7 mouse cellular contexts compared by ENCODE assay signal in genomic region chr7:66831295-66831694, GRCm38 (mm10). TPM values are rescaled to one million over a fixed set of nuclear protein-coding genes. Genes with fewer than 3 reads are reported as not detected.
DNase-seq lines count a peak whose midpoint lies in the region; ATAC-seq and TF ChIP-seq lines count a peak whose summit lies in the region.

No protein-coding gene starts in this region.

- H3K4me1 ChIP-seq in intestine, embryonic 14.5 days (replicated peaks; ENCODE audit: control insufficient read depth, insufficient read depth, low read length), result peaks cover 12% of the 10 kb centered on the region
- no peaks in the 10 kb centered on the region; the same call in 1 of the 2 replicates for H3K4me1 ChIP-seq in intestine, postnatal 0 days (replicated peaks; ENCODE audit: control insufficient read depth, insufficient read depth, low read length)
- H3K4me1 ChIP-seq in heart, embryonic 15.5 days (replicated peaks), result peaks cover 47% of the 10 kb centered on the region
- no peaks in the 10 kb centered on the region for H3K4me1 ChIP-seq in lung, adult 2 months (ENCODE audit: control insufficient read depth, insufficient read depth, low read length)
- no peaks in the 10 kb centered on the region; the same call in 1 of the 2 replicates for H3K4me1 ChIP-seq in hindbrain, embryonic 10.5 days (replicated peaks)

- H3K27ac ChIP-seq in intestine, embryonic 14.5 days (ENCODE audit: low read depth), result peak overlapping the region; percentile 10; the same call in 1 of the 2 replicates
- H3K27ac ChIP-seq in intestine, postnatal 0 days (ENCODE audit: low read depth, low read length), result no peak overlapping the region
- peak overlapping the region; percentile 79 for H3K27ac ChIP-seq in heart, embryonic 15.5 days
- H3K27ac ChIP-seq in hindbrain, embryonic 10.5 days, result no peak overlapping the region

- no peak overlapping the region for H3K9ac ChIP-seq in intestine, embryonic 14.5 days (ENCODE audit: low read length)
- H3K9ac ChIP-seq in intestine, postnatal 0 days (ENCODE audit: low read depth, low read length), result no peak overlapping the region
- H3K9ac ChIP-seq in heart, embryonic 15.5 days, result peak overlapping the region; percentile 16; the same call in 1 of the 2 replicates

- H3K36me3 ChIP-seq in intestine, embryonic 14.5 days (ENCODE audit: control insufficient read depth, insufficient read depth, low read length), result no peaks in the 10 kb centered on the region
- H3K36me3 ChIP-seq in intestine, postnatal 0 days (ENCODE audit: control insufficient read depth, insufficient read depth), result no peaks in the 10 kb centered on the region
- H3K36me3 ChIP-seq in heart, embryonic 15.5 days, result no peaks in the 10 kb centered on the region
- H3K36me3 ChIP-seq in hindbrain, embryonic 10.5 days, result no peaks in the 10 kb centered on the region

- 22% methylated on average over 5 of the region's 5 CpGs for WGBS in intestine, embryonic 14.5 days
- WGBS in intestine, postnatal 0 days, result 43% methylated on average over 5 of the region's 5 CpGs
- 17% methylated on average over 5 of the region's 5 CpGs for WGBS in heart, embryonic 15.5 days
- WGBS in lung, adult 2 months, result 13% methylated on average over 5 of the region's 5 CpGs
- 92% methylated on average over 5 of the region's 5 CpGs for WGBS in hindbrain, embryonic 10.5 days

- no peaks in the 10 kb centered on the region for H3K27me3 ChIP-seq in intestine, embryonic 14.5 days (replicated peaks; ENCODE audit: control insufficient read depth, insufficient read depth, low read length)
- no peaks in the 10 kb centered on the region for H3K27me3 ChIP-seq in intestine, postnatal 0 days (replicated peaks; ENCODE audit: control insufficient read depth, insufficient read depth, low read length)
- H3K27me3 ChIP-seq in heart, embryonic 15.5 days, result no peaks in the 10 kb centered on the region
- H3K27me3 ChIP-seq in hindbrain, embryonic 10.5 days (ENCODE audit: insufficient read depth, poor library complexity, severe bottlenecking), result no peaks in the 10 kb centered on the region

- TF ChIP-seq CTCF in intestine, postnatal 0 days (IDR thresholded peaks at IDR 0.05; ENCODE audit: low read depth), result no peak
- no peak for TF ChIP-seq CTCF in lung, adult 2 months (IDR thresholded peaks at IDR 0.05; ENCODE audit: insufficient read depth, low read length)

- no peak for TF ChIP-seq POLR2A in lung, adult 2 months (IDR thresholded peaks at IDR 0.05; ENCODE audit: borderline replicate concordance, extremely low read depth, low read depth, low read length)

- ATAC-seq in intestine, embryonic 14.5 days (replicated peaks; ENCODE audit: low FRiP score, low TSS enrichment, low read depth), result no peak
- no peak for ATAC-seq in intestine, postnatal 0 days
- ATAC-seq in heart, embryonic 15.5 days (replicated peaks; ENCODE audit: insufficient number of reproducible peaks, insufficient read depth, low FRiP score, low read depth), result no peak
- no peak for ATAC-seq in inflammation-experienced regulatory T-cells, adult 6 months

- H3K4me2 ChIP-seq in intestine, embryonic 14.5 days (ENCODE audit: low read length), result no peak overlapping the region
- H3K4me2 ChIP-seq in intestine, postnatal 0 days (replicated peaks; ENCODE audit: low read depth), result no peak overlapping the region
- peak overlapping the region; percentile 57 for H3K4me2 ChIP-seq in heart, embryonic 15.5 days

- DNase-seq in intestine, embryonic 14.5 days (ENCODE audit: low spot score), result no peak
- peak; percentile 44 to 61 for DNase-seq in adrenal gland, postnatal 36 days
- DNase-seq in lung, adult 2 months, result peak; percentile 53
- no peak for DNase-seq in hindbrain, embryonic 10.5 days (ENCODE audit: low spot score)

- H3K4me3 ChIP-seq in intestine, embryonic 14.5 days (ENCODE audit: low read depth, low read length), result no peak overlapping the region
- H3K4me3 ChIP-seq in intestine, postnatal 0 days (ENCODE audit: low read depth, low read length), result no peak overlapping the region
- 0 out of 2 replicates have a peak overlapping the region, but pooled peaks have one; percentile 8 for H3K4me3 ChIP-seq in heart, embryonic 15.5 days
- no peak overlapping the region for H3K4me3 ChIP-seq in lung, adult 2 months (replicated peaks; ENCODE audit: extremely low read depth, low read depth, low read length)
- H3K4me3 ChIP-seq in hindbrain, embryonic 10.5 days, result no peak overlapping the region

- H3K9me3 ChIP-seq in intestine, embryonic 14.5 days (ENCODE audit: control insufficient read depth, low read length), result no peaks in the 10 kb centered on the region
- no peaks in the 10 kb centered on the region for H3K9me3 ChIP-seq in intestine, postnatal 0 days (ENCODE audit: control insufficient read depth)
- no peaks in the 10 kb centered on the region for H3K9me3 ChIP-seq in heart, embryonic 15.5 days (replicated peaks)
- no peaks in the 10 kb centered on the region for H3K9me3 ChIP-seq in hindbrain, embryonic 10.5 days

RNA-seq across cellular contexts. Expression of gene Adamts17, which starts 8.2 kb away (rescaled TPM):
- 4.5 and 6.7 TPM in 2 replicates for polyA plus RNA-seq in intestine, embryonic 14.5 days (2014; fragmentation: Nextera tagmentation; extraction: Ambion mirVana)
- polyA plus RNA-seq in intestine, postnatal 0 days (2015; fragmentation: Nextera tagmentation; extraction: Ambion mirVana), result 1.6 and 1.8 TPM in 2 replicates
- total RNA-seq in adrenal gland, postnatal 36 days (2021), result 1 to 10 TPM; 2.5 to 4.1 TPM
- polyA plus RNA-seq in heart, embryonic 15.5 days (2015; fragmentation: Nextera tagmentation; extraction: Ambion mirVana), result 5.1 and 7.2 TPM in 2 replicates
- polyA plus RNA-seq in lung, adult 2 months (2012; rRNA removed), result 7.2 and 7.5 TPM in 2 replicates
- under 1 TPM in 1 of 3 experiments, not detected in 2; 0.43 TPM for polyA plus RNA-seq in inflammation-experienced regulatory T-cells, adult 6 months (2017; shearing (Covaris generic))
- 1.8 and 2.0 TPM in 2 replicates for polyA plus RNA-seq in hindbrain, embryonic 10.5 days (2016; fragmentation: Nextera tagmentation; extraction: Ambion mirVana)

Comparison
In these comparisons a context has a peak if more than half of its experiments do, and no peak if none do; other contexts are left out.
1. H3K27ac ChIP-seq: peak in intestine, embryonic 14.5 days (single experiment) and heart, embryonic 15.5 days (single experiment); none in intestine, postnatal 0 days (single experiment) and hindbrain, embryonic 10.5 days (single experiment).
2. DNase-seq: peak in adrenal gland, postnatal 36 days (2 of 2) and lung, adult 2 months (single experiment); none in intestine, embryonic 14.5 days (single experiment) and hindbrain, embryonic 10.5 days (single experiment).